Mouse (Mus musculus) forebrain, embryonic 10.5 days (tissue): Measurements from ENCODE around the gene Dnajb2. TPM values are rescaled to one million over a fixed set of nuclear protein-coding genes. Genes with fewer than 3 reads are reported as not detected.

Source experiments
- DNase-seq: peaks from one replicate; pipeline ENCODE4 v3.0.0-alpha.2; 2017; ENCODE audit warnings: low spot score; ENCODE audit errors: extremely low spot score
- H3K27ac ChIP-seq: fragments of 300-500 bp; sonication (generic); 2 replicates; pipeline ENCODE4 v1.5.1; 2016; ENCODE audit warnings: mild to moderate bottlenecking
- H3K27me3 ChIP-seq: fragments of 300-500 bp; sonication (generic); 2 replicates; pipeline ENCODE4 v1.6.1; 2016; ENCODE audit warnings: mild to moderate bottlenecking; ENCODE audit not compliant: poor library complexity, severe bottlenecking
- H3K36me3 ChIP-seq: fragments of 300-500 bp; sonication (generic); replicated peaks from 2 replicates; pipeline ENCODE4 v1.6.1; 2016; ENCODE audit warnings: mild to moderate bottlenecking, moderate library complexity
- H3K4me1 ChIP-seq: fragments of 300-500 bp; sonication (generic); 2 replicates; pipeline ENCODE4 v1.6.1; 2016
- H3K4me3 ChIP-seq: fragments of 300-500 bp; sonication (generic); 2 replicates; pipeline ENCODE4 v1.5.1; 2016; ENCODE audit warnings: mild to moderate bottlenecking, moderate library complexity
- H3K9me3 ChIP-seq: fragments of 300-500 bp; sonication (generic); 2 replicates; pipeline ENCODE4 v1.6.1; 2016; ENCODE audit warnings: mild to moderate bottlenecking, moderate library complexity
- WGBS: fragments of 180-500 bp; shearing (Covaris S2); methylation state at CpG from one replicate; pipeline ENCODE4 v1.1.7; 2016; 5-methylcytosine and 5-hydroxymethylcytosine counted together
- polyA plus RNA-seq: library from polyadenylated mRNA; unstranded; fragments of >200 nt; fragmentation: Nextera tagmentation; extraction: Ambion mirVana; gene quantifications from 2 replicates; pipeline ENCODE4 v1.2.1, GENCODE M21; 2016

Gene Dnajb2
- polyA plus RNA-seq, 1 experiment from 2014 or later = 28.6 TPM

- Histone ChIP-seq H3K36me3 (peaks cover 46% of the 10 kb centered on the region), H3K27ac (no peak overlapping the region), H3K4me1 (peaks cover 44% of the 10 kb centered on the region), H3K27me3 (peaks cover 34% of the 10 kb centered on the region), H3K9me3 (no peaks in the 10 kb centered on the region), H3K4me3 (peak overlapping the region; percentile 3; the same call in 1 of the 2 replicates)
- WGBS = 79% methylated on average over 4 of the region's 4 CpGs
- DNase-seq = no peak
These were observed 23.7 kb upstream of the Dnajb2 start for GRCm38 (mm10) chr1:75212542-75212941.

- H3K27ac ChIP-seq = no peak overlapping the region
- H3K9me3 ChIP-seq = no peaks in the 10 kb centered on the region
- WGBS = 89% methylated on average over 7 of the region's 7 CpGs
- peaks cover 38% of the 10 kb centered on the region for H3K27me3 ChIP-seq
- H3K36me3 ChIP-seq = peaks cover 46% of the 10 kb centered on the region
- H3K4me3 ChIP-seq = peak overlapping the region; percentile 3; the same call in 1 of the 2 replicates
- no peak for DNase-seq
- peaks cover 47% of the 10 kb centered on the region for H3K4me1 ChIP-seq
These were observed 23.1 kb upstream of the Dnajb2 start for GRCm38 (mm10) chr1:75213096-75213495.

GRCm38 (mm10) chr1:75214442-75214841 lies 21.8 kb upstream of the Dnajb2 start:
- H3K36me3 ChIP-seq = peaks cover 46% of the 10 kb centered on the region
- H3K4me3 ChIP-seq = no peak overlapping the region
- peaks cover 48% of the 10 kb centered on the region for H3K4me1 ChIP-seq
- 89% methylated on average over 2 of the region's 2 CpGs for WGBS
- DNase-seq = no peak
- no peak overlapping the region for H3K27ac ChIP-seq
- no peaks in the 10 kb centered on the region for H3K9me3 ChIP-seq
- H3K27me3 ChIP-seq = peaks cover 40% of the 10 kb centered on the region

GRCm38 (mm10) chr1:75214886-75215285 lies 21.3 kb upstream of the Dnajb2 start:
- Histone ChIP-seq H3K36me3 (peaks cover 46% of the 10 kb centered on the region), H3K9me3 (no peaks in the 10 kb centered on the region), H3K4me3 (no peak overlapping the region), H3K27me3 (peaks cover 44% of the 10 kb centered on the region), H3K27ac (no peak overlapping the region), H3K4me1 (peaks cover 48% of the 10 kb centered on the region)
- DNase-seq = no peak
- WGBS = 87% methylated on average over 5 of the region's 5 CpGs

GRCm38 (mm10) chr1:75215785-75216184 lies 20.4 kb upstream of the Dnajb2 start:
- Histone ChIP-seq H3K27me3 (peaks cover 53% of the 10 kb centered on the region), H3K36me3 (peaks cover 46% of the 10 kb centered on the region), H3K9me3 (no peaks in the 10 kb centered on the region), H3K27ac (no peak overlapping the region), H3K4me1 (peaks cover 42% of the 10 kb centered on the region), H3K4me3 (no peak overlapping the region)
- DNase-seq = no peak
- 92% methylated on average over 9 of the region's 9 CpGs for WGBS

GRCm38 (mm10) chr1:75216797-75217585 lies 19.2 kb upstream of the Dnajb2 start:
- Histone ChIP-seq H3K9me3 (no peaks in the 10 kb centered on the region), H3K4me1 (peaks cover 33% of the 10 kb centered on the region), H3K36me3 (peaks cover 42% of the 10 kb centered on the region), H3K27ac (no peak overlapping the region), H3K27me3 (peaks cover 65% of the 10 kb centered on the region), H3K4me3 (no peak overlapping the region)
- no peak for DNase-seq
- WGBS = 83% methylated on average over 13 of the region's 13 CpGs

GRCm38 (mm10) chr1:75217893-75218226 lies 18.3 kb upstream of the Dnajb2 start:
- 8% methylated on average over 6 of the region's 6 CpGs for WGBS
- peaks cover 74% of the 10 kb centered on the region for H3K27me3 ChIP-seq
- H3K4me1 ChIP-seq = peaks cover 24% of the 10 kb centered on the region
- peaks cover 33% of the 10 kb centered on the region for H3K36me3 ChIP-seq
- H3K4me3 ChIP-seq = peak overlapping the region; percentile 65
- no peak for DNase-seq
- no peak overlapping the region for H3K27ac ChIP-seq
- no peaks in the 10 kb centered on the region for H3K9me3 ChIP-seq

- Histone ChIP-seq H3K9me3 (no peaks in the 10 kb centered on the region), H3K4me3 (peak overlapping the region; percentile 65), H3K36me3 (peaks cover 28% of the 10 kb centered on the region), H3K4me1 (peaks cover 21% of the 10 kb centered on the region), H3K27ac (peak overlapping the region; percentile 53; the same call in 1 of the 2 replicates), H3K27me3 (peaks cover 79% of the 10 kb centered on the region)
- DNase-seq = peak; percentile 21
- WGBS = 1% methylated on average over 38 of the region's 38 CpGs
These were observed 17.8 kb upstream of the Dnajb2 start for GRCm38 (mm10) chr1:75218227-75219001.

- WGBS = under 1% methylated on average over 24 of the region's 24 CpGs
- peaks cover 82% of the 10 kb centered on the region for H3K27me3 ChIP-seq
These were observed 17.1 kb upstream of the Dnajb2 start for GRCm38 (mm10) chr1:75219078-75219477.

GRCm38 (mm10) chr1:75219531-75219930 lies 16.7 kb upstream of the Dnajb2 start, which contains the start of gene Tuba4a:
Gene Tuba4a (minus strand): TSS chr1:75219865.
- Histone ChIP-seq H3K4me1 (peaks cover 21% of the 10 kb centered on the region), H3K27ac (peak within 1 kb of the TSS; percentile 53; the same call in 1 of the 2 replicates), H3K36me3 (peaks cover 17% of the 10 kb centered on the region), H3K27me3 (peaks cover 82% of the 10 kb centered on the region), H3K4me3 (peak within 1 kb of the TSS; percentile 65), H3K9me3 (no peaks in the 10 kb centered on the region)
- DNase-seq = peak; percentile 40
- under 1% methylated on average over 34 of the region's 34 CpGs for WGBS

More at GRCm38 (mm10) chr1:75219078-75219477, 17.1 kb upstream of the Dnajb2 start:
- H3K9me3 ChIP-seq = no peaks in the 10 kb centered on the region
- H3K36me3 ChIP-seq = peaks cover 21% of the 10 kb centered on the region
- peaks cover 21% of the 10 kb centered on the region for H3K4me1 ChIP-seq
- peak overlapping the region; percentile 65 for H3K4me3 ChIP-seq
- DNase-seq = peak; percentile 64
- H3K27ac ChIP-seq = peak overlapping the region; percentile 53; the same call in 1 of the 2 replicates

- Histone ChIP-seq H3K4me3 (no peak overlapping the region), H3K27ac (no peak overlapping the region), H3K36me3 (no peaks in the 10 kb centered on the region), H3K4me1 (peaks cover 21% of the 10 kb centered on the region), H3K27me3 (peaks cover 72% of the 10 kb centered on the region), H3K9me3 (no peaks in the 10 kb centered on the region)
- WGBS = 80% methylated on average over 3 of the region's 3 CpGs
- no peak for DNase-seq
These were observed 14.7 kb upstream of the Dnajb2 start for GRCm38 (mm10) chr1:75221538-75221937.

- Histone ChIP-seq H3K27me3 (peaks cover 58% of the 10 kb centered on the region), H3K4me3 (no peak overlapping the region)
- WGBS = 81% methylated on average over 6 of the region's 6 CpGs
These were observed 13.3 kb upstream of the Dnajb2 start for GRCm38 (mm10) chr1:75222926-75223325.

GRCm38 (mm10) chr1:75223532-75223931 lies 12.7 kb upstream of the Dnajb2 start:
- Histone ChIP-seq H3K4me1 (peaks cover 14% of the 10 kb centered on the region), H3K4me3 (no peak overlapping the region), H3K36me3 (no peaks in the 10 kb centered on the region), H3K27me3 (peaks cover 52% of the 10 kb centered on the region), H3K27ac (no peak overlapping the region), H3K9me3 (no peaks in the 10 kb centered on the region)
- DNase-seq = no peak
- WGBS = 77% methylated on average over 6 of the region's 6 CpGs

More at GRCm38 (mm10) chr1:75222926-75223325, 13.3 kb upstream of the Dnajb2 start:
- Histone ChIP-seq H3K4me1 (peaks cover 20% of the 10 kb centered on the region), H3K27ac (no peak overlapping the region), H3K36me3 (no peaks in the 10 kb centered on the region), H3K9me3 (no peaks in the 10 kb centered on the region)
- DNase-seq = no peak
